Mouse (Mus musculus): ENCODE data around the gene Timd4. TPM values are rescaled to one million over a fixed set of nuclear protein-coding genes. Genes with fewer than 3 reads are reported as not detected.

Gene Timd4
- not detected in 2 replicates for polyA plus RNA-seq (2012; ENCODE audit: insufficient read depth, low replicate concordance)

DNA sequence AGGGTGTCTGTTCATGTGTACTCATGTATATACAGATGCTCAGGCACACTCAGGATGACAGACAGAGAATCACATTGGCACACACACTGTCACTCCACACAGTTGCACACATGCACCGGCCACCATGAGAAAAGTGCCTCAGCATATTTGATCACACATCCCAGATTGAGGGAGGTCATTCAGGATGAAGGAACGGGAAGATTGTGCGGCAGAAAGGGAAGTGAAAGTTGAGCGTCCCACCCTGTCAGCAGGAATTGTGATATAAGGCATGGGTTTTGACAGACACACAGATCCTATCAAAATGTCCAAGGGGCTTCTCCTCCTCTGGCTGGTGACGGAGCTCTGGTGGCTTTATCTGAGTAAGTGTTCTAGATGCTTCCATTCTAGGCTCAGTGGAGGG, at the start of gene Timd4:
TSS of gene Timd4 (plus strand) at position 290 of the 400 bp plus-strand sequence.
- peaks cover 34% of the 10 kb centered on the region for H3K4me1 ChIP-seq
- peaks cover 13% of the 10 kb centered on the region for H3K9me3 ChIP-seq
- H3K4me3 ChIP-seq (replicated peaks) = peak within 1 kb of the TSS; percentile 9
- TF ChIP-seq GATA1 (IDR thresholded peaks at IDR 0.05; ENCODE audit: borderline replicate concordance, low read length) (no peak), FLI1 (IDR thresholded peaks at IDR 0.05; ENCODE audit: low read length) (no peak)
- H3K36me3 ChIP-seq (replicated peaks; ENCODE audit: low read length) = no peaks in the 10 kb centered on the region
- no peaks in the 10 kb centered on the region for H3K27me3 ChIP-seq (replicated peaks)

DNA sequence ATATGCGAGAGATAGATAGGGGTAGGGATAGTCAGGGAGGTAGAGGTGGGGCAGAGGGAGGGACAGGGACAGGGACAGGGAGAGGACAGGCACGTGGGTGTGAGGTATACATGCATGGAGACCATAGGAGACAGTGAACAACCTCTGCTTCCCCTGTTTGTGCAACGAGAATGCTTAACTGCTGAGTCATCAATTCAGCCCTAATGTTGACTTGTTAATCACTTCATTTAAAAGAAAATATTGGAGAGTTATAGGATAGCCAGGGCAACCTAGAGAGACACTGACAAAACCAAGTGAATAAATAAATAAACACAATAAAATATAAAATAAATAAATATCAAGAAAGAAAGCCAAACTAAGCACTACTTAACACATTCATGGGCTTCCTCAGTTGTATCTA, 33.7 kb upstream of the Timd4 start:
- H3K27me3 ChIP-seq (replicated peaks) = no peaks in the 10 kb centered on the region
- TF ChIP-seq FLI1 (IDR thresholded peaks at IDR 0.05; ENCODE audit: low read length) = no peak
- no peak for TF ChIP-seq GATA1 (IDR thresholded peaks at IDR 0.05; ENCODE audit: borderline replicate concordance, low read length)
- H3K4me1 ChIP-seq = peaks cover 5% of the 10 kb centered on the region; the same call in 1 of the 2 replicates
- H3K9me3 ChIP-seq = no peaks in the 10 kb centered on the region
- H3K4me3 ChIP-seq (replicated peaks) = no peak overlapping the region
- H3K36me3 ChIP-seq (replicated peaks; ENCODE audit: low read length) = no peaks in the 10 kb centered on the region

DNA sequence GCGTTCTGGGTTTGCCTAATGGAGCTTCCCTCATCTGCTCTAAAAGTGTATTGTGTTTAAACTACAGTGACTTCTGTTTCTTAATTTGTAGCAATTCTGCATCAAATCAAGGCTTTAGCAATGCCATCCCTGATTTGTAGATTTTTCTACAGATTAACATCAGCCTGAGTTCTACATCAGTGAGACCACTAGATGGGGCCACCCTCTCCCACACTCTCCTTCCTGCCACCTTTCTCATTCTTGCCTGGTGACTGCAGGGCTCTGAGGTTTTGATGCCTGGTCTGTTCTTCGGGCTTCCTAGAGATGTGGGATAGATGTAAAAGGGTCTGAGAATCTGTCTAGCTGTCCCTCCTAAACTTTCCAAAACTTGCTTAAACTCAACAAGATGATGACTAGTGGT, 30.8 kb upstream of the Timd4 start:
- no peaks in the 10 kb centered on the region for H3K27me3 ChIP-seq (replicated peaks)
- peaks cover 13% of the 10 kb centered on the region for H3K4me1 ChIP-seq
- H3K36me3 ChIP-seq (replicated peaks; ENCODE audit: low read length) = no peaks in the 10 kb centered on the region

DNA sequence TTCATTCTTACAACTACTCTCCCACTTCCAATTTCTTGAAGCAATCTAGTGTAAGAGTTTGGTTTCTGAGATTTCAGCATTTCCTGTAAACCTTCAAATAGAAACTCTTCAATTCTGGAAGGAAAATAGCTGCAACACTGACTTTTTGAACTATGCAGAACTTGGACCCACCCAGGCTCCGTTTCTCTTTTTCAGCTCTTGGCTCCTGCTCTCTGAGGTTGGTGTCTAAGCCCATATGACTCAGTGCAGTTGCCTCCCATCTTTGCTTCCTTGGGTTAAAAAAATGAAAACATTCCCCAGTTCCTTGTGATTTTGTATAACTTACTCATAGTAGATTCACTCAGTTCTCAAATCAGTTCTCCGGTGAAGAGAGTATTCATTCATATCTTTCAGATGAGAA, 6.2 kb upstream of the Timd4 start:
- H3K36me3 ChIP-seq (replicated peaks; ENCODE audit: low read length) = no peaks in the 10 kb centered on the region
- H3K4me1 ChIP-seq = peaks cover 14% of the 10 kb centered on the region
- no peak overlapping the region for H3K4me3 ChIP-seq (replicated peaks)
- no peak for TF ChIP-seq GATA1 (IDR thresholded peaks at IDR 0.05; ENCODE audit: borderline replicate concordance, low read length)
- no peak for TF ChIP-seq FLI1 (IDR thresholded peaks at IDR 0.05; ENCODE audit: low read length)
- H3K9me3 ChIP-seq = peaks cover 12% of the 10 kb centered on the region
- no peaks in the 10 kb centered on the region for H3K27me3 ChIP-seq (replicated peaks)

More for the DNA sequence above, 30.8 kb upstream of the Timd4 start:
- no peaks in the 10 kb centered on the region for H3K9me3 ChIP-seq
- no peak overlapping the region for H3K4me3 ChIP-seq (replicated peaks)
- TF ChIP-seq GATA1 (IDR thresholded peaks at IDR 0.05; ENCODE audit: borderline replicate concordance, low read length) = no peak
- no peak for TF ChIP-seq FLI1 (IDR thresholded peaks at IDR 0.05; ENCODE audit: low read length)

DNA sequence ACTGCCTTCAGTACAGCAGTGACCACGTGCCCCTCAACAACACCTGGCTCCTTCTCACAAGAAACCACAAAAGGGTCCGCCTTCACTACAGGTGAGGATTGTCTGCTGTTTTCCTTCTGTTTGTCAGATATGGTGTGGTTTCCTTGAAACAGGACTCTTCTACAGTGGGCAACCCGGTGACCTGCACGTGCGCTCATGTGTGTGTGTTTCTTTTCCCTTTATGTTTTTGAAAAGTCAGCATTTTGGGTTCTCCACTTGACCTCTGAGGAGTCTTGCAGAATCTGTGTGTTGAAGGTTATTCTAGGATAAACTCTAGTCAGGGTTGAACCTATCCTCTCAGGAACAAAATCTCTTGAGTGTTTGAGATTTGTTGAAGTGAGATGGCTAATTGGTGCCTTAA, 7.1 kb downstream of the Timd4 start:
- H3K36me3 ChIP-seq (replicated peaks; ENCODE audit: low read length) = no peaks in the 10 kb centered on the region
- TF ChIP-seq GATA1 (IDR thresholded peaks at IDR 0.05; ENCODE audit: borderline replicate concordance, low read length) (no peak), FLI1 (IDR thresholded peaks at IDR 0.05; ENCODE audit: low read length) (no peak)
- no peak overlapping the region for H3K4me3 ChIP-seq (replicated peaks)

DNA sequence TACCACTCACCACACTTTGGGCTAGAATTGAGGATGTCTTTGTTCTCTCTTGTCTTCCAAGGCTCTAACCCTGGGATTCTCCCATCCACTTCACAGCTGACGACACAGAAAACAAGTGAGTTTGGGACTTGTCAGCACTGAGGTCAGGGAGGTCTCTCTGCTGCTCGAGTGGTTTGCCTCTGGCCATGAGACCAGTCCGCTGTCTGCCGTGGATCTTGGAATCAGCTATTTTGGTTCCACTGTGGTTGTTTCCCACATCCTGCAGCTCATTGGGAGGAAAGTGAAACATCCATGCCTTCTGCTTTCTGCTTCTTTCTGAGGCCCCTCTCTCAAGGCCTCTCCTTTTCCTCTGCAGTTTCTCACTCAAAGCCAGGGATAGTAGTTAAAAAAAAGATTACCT, 9.3 kb downstream of the Timd4 start:
- peak overlapping the region; percentile 74 for H3K4me3 ChIP-seq (replicated peaks)
- H3K4me1 ChIP-seq = peaks cover 65% of the 10 kb centered on the region
- no peaks in the 10 kb centered on the region for H3K36me3 ChIP-seq (replicated peaks; ENCODE audit: low read length)
- TF ChIP-seq FLI1 (IDR thresholded peaks at IDR 0.05; ENCODE audit: low read length) (no peak), GATA1 (IDR thresholded peaks at IDR 0.05; ENCODE audit: borderline replicate concordance, low read length) (no peak)
- H3K9me3 ChIP-seq = 0 out of 2 replicates have a peak, but pooled peaks cover 2% of the 10 kb centered on the region
- no peaks in the 10 kb centered on the region for H3K27me3 ChIP-seq (replicated peaks)

More for the DNA sequence above, 7.1 kb downstream of the Timd4 start:
- Histone ChIP-seq H3K4me1 (peaks cover 73% of the 10 kb centered on the region), H3K27me3 (replicated peaks) (no peaks in the 10 kb centered on the region), H3K9me3 (0 out of 2 replicates have a peak, but pooled peaks cover 2% of the 10 kb centered on the region)

DNA sequence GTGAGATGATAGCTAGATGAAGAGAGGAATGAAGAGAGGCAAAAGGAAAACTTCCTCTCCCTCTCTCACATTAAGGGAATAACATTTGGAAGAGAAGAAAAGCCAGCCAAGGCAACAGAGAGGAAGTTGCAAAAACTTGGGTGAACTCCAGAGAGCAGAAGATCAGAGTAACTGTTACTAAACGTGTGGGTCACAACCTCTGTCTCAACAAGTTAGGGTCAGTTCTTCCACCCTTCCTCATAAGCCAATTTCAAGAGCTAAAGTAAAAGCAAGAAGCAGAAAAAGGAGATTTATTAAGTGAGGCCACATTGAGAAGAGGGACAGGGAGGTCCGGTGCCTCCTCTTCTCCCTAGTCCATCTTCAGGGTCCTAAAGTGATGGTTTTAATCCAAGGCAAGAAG, 19.7 kb downstream of the Timd4 start:
- Histone ChIP-seq H3K4me3 (replicated peaks) (no peak overlapping the region), H3K9me3 (no peaks in the 10 kb centered on the region), H3K27me3 (replicated peaks) (no peaks in the 10 kb centered on the region), H3K4me1 (peaks cover 40% of the 10 kb centered on the region), H3K36me3 (replicated peaks; ENCODE audit: low read length) (no peaks in the 10 kb centered on the region)
- no peak for TF ChIP-seq GATA1 (IDR thresholded peaks at IDR 0.05; ENCODE audit: borderline replicate concordance, low read length)
- no peak for TF ChIP-seq FLI1 (IDR thresholded peaks at IDR 0.05; ENCODE audit: low read length)

DNA sequence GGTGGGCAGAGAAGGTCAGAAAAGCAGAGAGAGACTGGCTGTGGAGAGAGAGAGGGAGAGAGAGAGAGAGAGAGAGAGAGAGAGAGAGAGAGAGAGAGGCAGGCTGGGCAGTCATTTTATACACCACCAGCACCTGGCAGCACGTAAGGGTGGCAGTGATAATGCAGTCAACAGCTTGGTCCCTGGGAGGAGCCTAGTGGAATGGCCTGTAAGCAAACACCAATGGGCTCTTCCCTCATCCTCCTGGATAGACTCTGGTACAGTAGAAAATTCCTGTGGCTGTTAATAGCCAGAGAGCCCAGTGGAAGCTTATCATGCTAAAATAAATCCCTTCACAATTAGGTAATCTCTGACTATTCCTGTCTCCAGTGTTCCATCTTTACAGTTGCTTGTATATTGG, 24.5 kb downstream of the Timd4 start:
- no peak overlapping the region for H3K4me3 ChIP-seq (replicated peaks)
- no peaks in the 10 kb centered on the region for H3K36me3 ChIP-seq (replicated peaks; ENCODE audit: low read length)
- H3K9me3 ChIP-seq = 0 out of 2 replicates have a peak, but pooled peaks cover 3% of the 10 kb centered on the region
- TF ChIP-seq GATA1 (IDR thresholded peaks at IDR 0.05; ENCODE audit: borderline replicate concordance, low read length) (no peak), FLI1 (IDR thresholded peaks at IDR 0.05; ENCODE audit: low read length) (no peak)
- peaks cover 47% of the 10 kb centered on the region for H3K4me1 ChIP-seq
- no peaks in the 10 kb centered on the region for H3K27me3 ChIP-seq (replicated peaks)

DNA sequence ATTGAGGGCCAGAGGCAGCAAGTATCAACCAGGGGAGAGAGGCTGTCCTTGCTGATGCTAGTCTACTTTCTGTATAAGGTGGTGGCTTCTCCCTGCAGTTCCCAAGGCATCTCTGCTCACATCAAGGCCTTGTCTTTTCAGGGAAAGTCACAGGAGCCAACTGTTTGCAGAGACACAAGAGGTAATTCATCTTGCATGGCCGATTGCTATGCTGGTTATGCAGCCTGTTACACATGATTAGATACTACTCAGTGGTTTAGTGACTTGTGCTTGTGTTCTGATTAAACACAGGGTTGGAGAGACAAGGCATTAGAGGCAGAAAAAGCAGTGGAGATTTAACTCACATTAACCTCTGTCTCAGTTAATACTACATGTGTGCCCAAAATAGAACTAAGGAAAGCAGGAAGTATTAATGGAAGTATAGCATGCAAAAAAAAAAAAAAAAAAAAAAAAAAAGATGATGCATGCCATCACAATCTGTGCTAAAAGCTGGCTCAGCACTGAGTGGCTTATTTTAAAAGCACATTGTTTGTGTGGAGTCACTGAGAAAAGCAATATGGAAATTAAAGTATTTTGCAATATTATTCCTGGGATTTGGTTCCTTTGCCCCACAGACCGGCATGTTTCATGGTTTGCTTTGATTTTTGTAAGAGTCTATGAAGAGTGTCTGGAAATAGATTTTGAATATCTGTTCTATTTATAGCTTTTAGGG, 31.6 kb downstream of the Timd4 start:
- no peak for TF ChIP-seq FLI1 (IDR thresholded peaks at IDR 0.05; ENCODE audit: low read length)
- no peak for TF ChIP-seq GATA1 (IDR thresholded peaks at IDR 0.05; ENCODE audit: borderline replicate concordance, low read length)
- H3K9me3 ChIP-seq = 0 out of 2 replicates have a peak, but pooled peaks cover 3% of the 10 kb centered on the region
- peaks cover 17% of the 10 kb centered on the region for H3K4me1 ChIP-seq
- no peaks in the 10 kb centered on the region for H3K27me3 ChIP-seq (replicated peaks)
- no peaks in the 10 kb centered on the region for H3K36me3 ChIP-seq (replicated peaks; ENCODE audit: low read length)
- no peak overlapping the region for H3K4me3 ChIP-seq (replicated peaks)

DNA sequence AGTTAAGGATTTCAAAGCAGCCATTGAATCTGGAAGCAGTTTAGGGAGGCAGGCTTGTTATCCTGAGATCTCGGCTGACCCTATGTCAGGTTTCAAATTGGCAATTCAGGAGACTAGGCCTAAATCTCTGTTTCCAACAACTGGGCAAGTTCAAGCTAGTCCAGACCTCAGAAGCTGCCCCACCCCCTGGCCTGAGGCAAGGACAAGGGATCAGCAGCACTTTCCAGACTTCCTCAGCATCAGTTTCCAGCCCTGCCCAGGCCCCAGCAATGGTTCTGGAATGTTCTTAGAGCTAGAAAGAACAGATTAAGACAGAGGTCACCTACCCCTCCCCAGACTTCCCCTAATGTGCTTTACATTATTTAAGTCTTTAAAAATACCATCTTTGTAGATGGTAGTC, 36.1 kb downstream of the Timd4 start:
- H3K9me3 ChIP-seq = no peaks in the 10 kb centered on the region
- H3K27me3 ChIP-seq (replicated peaks) = no peaks in the 10 kb centered on the region
- TF ChIP-seq GATA1 (IDR thresholded peaks at IDR 0.05; ENCODE audit: borderline replicate concordance, low read length) = no peak
- TF ChIP-seq FLI1 (IDR thresholded peaks at IDR 0.05; ENCODE audit: low read length) = no peak
- no peaks in the 10 kb centered on the region for H3K36me3 ChIP-seq (replicated peaks; ENCODE audit: low read length)
- H3K4me3 ChIP-seq (replicated peaks) = no peak overlapping the region
- peaks cover 12% of the 10 kb centered on the region for H3K4me1 ChIP-seq
